Mouse (Mus musculus) thymus, postnatal 10 days (tissue): Measurements from ENCODE around the gene Fads6.

ENCODE experiments used
- DNase-seq, 2 experiments: peaks; one replicate each; pipeline ENCODE4 v3.0.0; 2021; ENCODE audit warnings: low spot score in 2 of 2

The Fads6 gene

GRCm38 (mm10) chr11:115275954-115276353 lies 21.5 kb downstream of the Fads6 start:
- DNase-seq, result no peak

GRCm38 (mm10) chr11:115275509-115275908 lies 22.0 kb downstream of the Fads6 start:
- DNase-seq, result no peak

DNA sequence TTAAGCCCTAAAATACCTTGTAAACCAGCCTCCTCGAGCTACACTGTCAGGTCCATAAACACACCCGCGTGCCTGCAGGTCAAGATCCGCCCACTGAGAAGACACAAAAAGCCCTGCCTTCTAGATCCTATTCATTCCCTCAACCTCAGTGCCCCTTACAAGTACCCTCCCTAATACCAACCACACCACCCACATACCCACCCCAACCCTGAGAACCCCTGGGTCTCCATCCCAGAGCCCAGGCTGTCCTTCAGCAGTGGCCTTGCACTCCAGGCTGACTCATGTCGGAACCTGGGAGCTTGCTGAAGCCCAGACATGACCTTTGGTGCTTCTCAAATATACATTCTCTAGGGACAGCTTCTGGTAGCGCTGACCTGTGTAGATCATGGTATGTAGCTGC lies 22.7 kb downstream of the Fads6 start:
- no peak for DNase-seq

DNA sequence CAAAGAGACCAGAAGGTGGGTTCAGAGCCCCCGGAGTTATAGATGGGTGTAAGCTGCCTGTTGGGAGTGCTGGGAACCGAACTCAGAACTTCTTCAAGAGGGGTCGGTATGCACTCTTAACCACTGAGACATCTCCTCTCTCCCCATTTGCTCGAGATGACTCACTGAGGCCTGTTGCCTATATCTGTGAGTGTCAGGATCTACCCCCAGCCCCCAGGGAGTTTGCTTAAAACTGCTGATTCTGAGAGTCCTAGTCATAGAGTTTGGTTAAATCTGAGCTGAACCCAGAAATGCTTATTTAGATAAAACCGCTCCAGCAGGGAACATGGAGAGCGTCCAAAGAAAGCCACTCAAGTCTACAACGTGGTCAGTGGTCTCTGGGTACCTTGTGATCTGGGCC lies 23.3 kb downstream of the Fads6 start:
- no peak for DNase-seq

DNA sequence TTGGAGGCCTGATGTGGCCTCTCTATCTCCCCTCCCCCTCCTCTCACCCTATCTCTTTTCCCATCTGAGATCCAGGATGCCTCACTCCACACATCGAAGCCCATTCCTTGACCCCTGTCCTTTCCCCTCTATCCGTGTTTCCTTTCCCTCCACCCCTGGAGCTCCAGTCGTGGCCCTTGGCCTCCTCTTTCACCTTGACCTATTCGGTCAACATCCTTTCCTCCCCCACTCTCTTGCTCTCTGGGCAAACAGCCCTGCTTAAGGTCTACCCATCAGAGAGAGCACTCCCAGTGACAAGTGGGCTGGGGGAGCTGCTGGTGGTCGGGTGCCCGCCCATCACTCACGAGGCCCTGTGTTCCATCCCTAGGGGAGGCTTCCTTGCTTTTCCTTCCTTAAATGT lies 23.7 kb downstream of the Fads6 start:
- DNase-seq, result no peak

DNA sequence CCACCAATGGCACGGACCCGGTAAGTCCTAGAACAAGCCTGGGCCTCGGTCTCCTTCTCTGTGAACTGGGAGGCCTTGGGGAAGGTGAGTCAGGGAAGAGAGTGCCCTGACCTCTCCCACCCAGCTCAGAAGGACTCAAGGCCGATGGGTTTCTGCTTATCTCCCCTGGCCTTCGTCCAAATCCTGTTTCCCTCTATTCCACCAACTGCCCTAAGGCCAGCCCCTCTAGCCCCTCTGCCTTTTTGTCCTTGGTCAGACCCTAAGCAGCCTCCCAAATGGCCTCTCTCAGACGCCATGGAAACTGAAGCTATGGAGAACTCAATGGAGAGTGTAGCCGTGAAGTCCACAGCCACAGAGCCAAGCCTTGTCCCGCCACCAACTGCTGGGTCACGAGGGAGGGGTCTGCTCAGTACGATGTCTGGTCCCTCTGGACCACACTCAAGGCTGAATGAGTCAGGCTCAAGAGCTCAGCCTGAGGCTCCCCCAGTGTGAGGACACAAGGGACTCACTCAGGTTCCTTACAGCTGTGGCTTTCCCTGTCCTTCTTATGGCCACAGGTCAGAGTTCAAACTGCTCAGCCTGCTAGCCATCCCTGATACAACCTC lies 24.5 kb downstream of the Fads6 start:
- no peak for DNase-seq

DNA sequence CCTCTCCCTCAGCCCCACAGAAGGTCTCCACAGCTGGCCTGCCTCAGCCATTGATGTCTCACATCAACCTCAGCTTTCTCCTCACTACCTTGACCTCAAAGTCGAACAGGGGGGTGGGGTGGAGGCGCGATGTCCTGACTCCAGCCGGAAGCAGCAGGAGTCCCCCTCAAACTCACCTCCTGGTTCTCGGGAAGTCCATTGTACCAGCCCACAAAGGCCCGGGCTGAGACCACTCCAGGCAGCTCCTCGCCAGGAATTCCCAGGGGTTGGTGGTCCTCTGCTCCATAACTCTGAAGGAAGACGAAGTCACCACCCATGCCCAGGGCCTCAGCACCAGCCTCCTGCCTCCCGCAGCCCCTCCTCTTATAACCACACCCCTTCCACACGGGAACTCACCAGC lies 26.0 kb downstream of the Fads6 start:
- DNase-seq, result no peak

DNA sequence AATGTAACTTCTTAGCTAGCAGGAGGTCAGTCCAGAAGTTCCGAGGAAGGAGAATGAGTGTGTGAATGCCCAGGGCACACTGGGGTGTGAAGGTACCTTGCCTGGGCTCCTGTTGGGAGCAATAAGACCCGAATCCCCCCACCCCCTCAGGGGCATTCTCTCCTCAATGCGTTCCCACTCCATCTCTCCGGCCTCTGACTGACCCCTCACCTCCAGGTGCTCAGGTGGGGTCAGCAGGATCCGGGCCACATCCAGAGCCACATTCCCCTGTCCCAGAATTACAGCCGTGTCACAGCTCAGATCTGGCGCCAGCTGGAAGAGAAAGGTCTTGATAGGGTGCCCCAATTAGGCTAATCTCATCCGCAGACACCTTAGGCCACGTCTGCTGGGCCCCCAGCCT lies 26.4 kb downstream of the Fads6 start:
- DNase-seq, result no peak

DNA sequence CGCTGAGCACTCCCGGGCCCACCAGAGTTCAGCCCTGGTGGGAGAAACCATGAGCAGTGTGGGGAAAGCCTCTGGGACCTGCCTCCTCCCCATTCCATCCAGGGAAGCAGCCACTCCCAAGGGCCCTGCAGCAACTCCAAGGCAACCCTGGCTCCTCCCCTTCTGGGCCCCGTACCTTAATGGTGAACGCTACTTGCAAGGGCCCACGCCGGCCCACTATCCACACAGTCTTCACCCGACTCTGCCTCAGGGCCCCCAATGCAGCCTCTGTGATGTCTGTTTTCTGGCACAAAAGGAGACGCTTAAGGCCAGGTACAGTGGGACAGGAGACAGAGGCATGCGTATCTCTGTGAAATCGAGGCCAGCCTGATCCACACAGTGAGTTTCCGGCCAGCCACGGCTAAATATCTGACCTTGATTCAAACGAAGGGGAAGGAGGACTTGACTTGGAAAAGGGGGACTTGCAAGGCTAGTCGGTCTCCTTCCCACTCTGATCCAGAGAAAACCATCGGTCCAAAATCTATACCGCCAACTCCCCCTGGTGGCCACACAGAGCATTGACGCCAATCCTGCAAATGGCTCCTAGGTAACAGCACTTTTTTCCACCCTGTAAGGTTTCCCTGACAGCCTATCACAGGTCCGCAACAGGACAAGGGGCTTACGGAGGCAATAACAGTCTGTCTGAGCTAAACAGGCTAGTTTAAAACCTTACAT lies 27.2 kb downstream of the Fads6 start:
- DNase-seq, result peak; percentile 29 to 69

- DNase-seq, result no peak
Measured at GRCm38 (mm10) chr11:115269330-115270066, 28.0 kb downstream of the Fads6 start.

DNA sequence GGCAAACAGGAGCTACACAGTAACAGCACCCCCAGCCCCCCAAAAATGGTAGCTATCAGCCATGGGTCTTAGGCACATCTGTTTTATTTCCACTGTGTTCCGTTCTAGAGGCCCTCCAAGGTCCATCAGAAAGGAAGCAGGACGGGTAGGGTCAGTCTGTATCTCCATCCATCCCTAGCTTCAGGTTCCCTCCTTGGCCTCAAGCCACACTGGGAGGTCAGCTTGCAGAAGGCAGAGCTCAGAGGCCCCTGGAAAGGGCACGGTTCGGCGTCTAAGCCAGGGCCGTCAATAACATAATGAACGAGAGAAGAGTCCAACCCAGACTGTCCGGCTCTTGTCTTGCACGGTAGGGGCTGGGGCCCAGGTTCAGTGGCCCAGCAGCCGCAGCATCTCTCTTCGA lies 29.5 kb downstream of the Fads6 start:
- DNase-seq, result no peak

- DNase-seq, result no peak
Measured at GRCm38 (mm10) chr11:115267061-115267883, 30.2 kb downstream of the Fads6 start, which contains the start of gene Grin2c. Grin2c (minus strand) TSS chr11:115267243.

- no peak for DNase-seq
Measured at GRCm38 (mm10) chr11:115266400-115266778, 31.1 kb downstream of the Fads6 start.

DNA sequence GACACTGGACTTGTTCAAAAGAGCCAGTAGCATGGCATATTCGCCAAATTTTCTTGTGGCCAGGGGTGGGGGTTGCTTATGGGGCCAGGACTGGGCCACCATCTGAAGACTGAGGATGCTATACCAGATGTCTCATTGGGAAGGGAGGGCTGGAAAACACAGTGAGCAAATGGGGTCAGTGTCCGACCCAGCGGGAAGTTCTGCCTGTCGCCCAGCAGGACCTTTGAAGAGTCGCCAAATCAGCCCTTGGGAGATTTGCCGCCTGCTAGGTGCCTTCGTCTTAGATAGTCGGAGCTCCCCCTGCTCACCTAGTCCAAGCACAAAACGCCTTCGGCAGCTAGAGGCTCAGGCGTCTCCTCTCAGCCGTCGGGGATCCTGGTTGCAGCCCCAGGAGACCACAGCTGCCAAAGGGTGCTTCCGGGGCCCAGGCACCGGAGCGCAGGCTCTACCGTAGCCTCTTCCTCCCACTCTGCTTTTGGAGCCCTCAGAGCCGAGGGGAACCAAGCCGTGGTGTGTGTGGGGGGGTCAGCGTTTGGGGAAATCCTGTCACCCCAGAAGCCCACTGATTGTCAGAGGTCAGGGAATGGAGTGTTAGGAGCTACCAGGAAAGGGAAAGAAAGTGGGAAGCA lies 31.6 kb downstream of the Fads6 start:
- no peak for DNase-seq

- DNase-seq, result peak in 1 of 2 experiments; percentile 63
Measured at GRCm38 (mm10) chr11:115264862-115265668, 32.4 kb downstream of the Fads6 start.

- no peak for DNase-seq
Measured at GRCm38 (mm10) chr11:115264136-115264861, 33.2 kb downstream of the Fads6 start.

DNA sequence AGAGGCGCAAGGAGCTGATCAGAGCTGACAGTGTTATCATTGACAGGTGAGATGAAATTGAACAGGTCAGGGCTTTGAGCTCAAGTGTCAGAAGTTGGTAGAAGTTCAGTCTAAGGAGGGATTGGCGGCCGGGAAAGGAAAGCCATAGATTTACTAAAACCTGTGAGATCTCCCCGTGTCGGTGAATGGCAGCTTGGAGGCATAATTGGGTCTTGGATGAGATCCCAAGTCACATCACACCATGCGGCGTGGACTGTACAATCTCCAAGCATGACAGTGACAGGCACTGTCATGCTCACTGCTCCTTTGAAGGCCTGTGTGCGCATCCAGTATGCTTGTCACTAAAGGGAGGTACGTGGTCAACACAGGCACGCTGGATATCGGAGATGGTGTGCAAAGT lies 34.5 kb downstream of the Fads6 start:
- DNase-seq, result no peak

- DNase-seq, result no peak
Measured at GRCm38 (mm10) chr11:115259134-115259533, 38.3 kb downstream of the Fads6 start.

- no peak for DNase-seq
Measured at GRCm38 (mm10) chr11:115257775-115258510, 39.5 kb downstream of the Fads6 start.
